Mouse (Mus musculus) heart, adult 10 weeks (tissue): Measurements from ENCODE around the gene Lrrn1. TPM values are rescaled to one million over a fixed set of nuclear protein-coding genes. Genes with fewer than 3 reads are reported as not detected.

Experiments
- polyA plus RNA-seq: library from polyadenylated mRNA; stranded (reverse); fragments of 350-450 nt; fragmentation: Illumina TruSeq; extraction: RNeasy Lipid Tissue Mini Kit (QIAGEN cat#74804); gene quantifications from one replicate; pipeline ENCODE4 v1.2.3, GENCODE M21; 2014; ENCODE audit warnings: low read depth, low replicate concordance

Gene Lrrn1
- 0.24 TPM for polyA plus RNA-seq

GRCm38 (mm10) chr6:107528877-107529864 is at the start of gene Lrrn1:
Gene Lrrn1, plus strand, starts transcription at chr6:107529768.

